Mouse (Mus musculus): ENCODE measurements around the gene Tnk2. TPM values are rescaled to one million over a fixed set of nuclear protein-coding genes. Genes with fewer than 3 reads are reported as not detected.

Gene Tnk2
- polyA plus RNA-seq, 1 experiment, result 35.0 TPM

DNA sequence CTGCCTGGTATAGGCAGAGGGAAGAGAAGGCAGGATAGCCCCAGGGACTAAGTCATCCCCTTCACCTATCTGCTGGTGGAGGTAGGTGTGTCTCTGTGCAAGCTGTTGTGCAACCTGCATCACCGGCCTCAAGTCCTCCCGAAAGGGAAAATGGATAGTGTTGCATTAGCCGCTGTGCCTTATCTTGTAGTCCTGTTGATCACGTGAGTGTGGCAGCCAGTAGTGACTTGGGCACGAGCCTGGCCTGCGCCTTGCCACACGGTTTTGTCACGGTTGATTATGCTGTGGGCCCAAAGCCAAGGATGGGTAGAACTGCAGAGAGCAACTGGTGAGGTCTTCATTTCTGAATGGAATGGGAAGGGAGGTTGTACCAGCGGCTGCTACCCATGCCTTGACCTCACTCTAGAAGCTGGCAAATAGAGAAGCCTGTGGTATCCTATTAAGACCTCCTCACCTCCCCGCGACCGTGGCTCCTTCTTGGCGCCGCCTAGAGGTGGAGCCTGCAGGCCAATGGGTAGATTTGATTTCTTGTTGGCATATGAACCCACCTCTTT is 1.8 kb downstream of the Tnk2 start:
- H3K36me3 ChIP-seq (ENCODE audit: control insufficient read depth, insufficient read depth), result no peaks in the 10 kb centered on the region
- TF ChIP-seq MYOD1 (IDR thresholded peaks at IDR 0.05; ENCODE audit: control insufficient read depth in 1 of 3, insufficient read length in 2 of 3, low read depth in 2 of 3) (no peak), MAX (IDR thresholded peaks at IDR 0.05; ENCODE audit: low read depth) (no peak), E2F4 (IDR thresholded peaks at IDR 0.05; ENCODE audit: insufficient read depth) (no peak), MYOG (IDR thresholded peaks at IDR 0.05; ENCODE audit: control insufficient read depth in 1 of 3, insufficient read depth in 1 of 3, insufficient read length in 2 of 3, low read depth in 2 of 3) (peak in 1 of 3 experiments; percentile 3), POLR2AphosphoS2 (IDR thresholded peaks at IDR 0.05; ENCODE audit: insufficient read length, low read depth) (peak; percentile 69), POLR2A (IDR thresholded peaks at IDR 0.05; ENCODE audit: insufficient read length, low read depth) (peak; percentile 46), CEBPB (IDR thresholded peaks at IDR 0.05; ENCODE audit: insufficient read depth, poor library complexity, severe bottlenecking) (0 out of 2 replicates have a peak, but pooled peaks have one; percentile 17), REST (IDR thresholded peaks at IDR 0.05; ENCODE audit: insufficient read depth, insufficient read length) (no peak), TCF3 (IDR thresholded peaks at IDR 0.05; ENCODE audit: insufficient read length, low read depth) (no peak), SRF (IDR thresholded peaks at IDR 0.05; ENCODE audit: control insufficient read depth, insufficient read length, low read depth) (no peak), TCF12 (IDR thresholded peaks at IDR 0.05; ENCODE audit: insufficient read depth, poor library complexity, severe bottlenecking) (no peak), USF1 (IDR thresholded peaks at IDR 0.05; ENCODE audit: low read depth) (peak; percentile 82)
- H3K4me2 ChIP-seq (ENCODE audit: low read depth), result peak overlapping the region; percentile 79
- H3ac ChIP-seq (ENCODE audit: control insufficient read depth, insufficient read length), result peak overlapping the region; percentile 86
- H3K4me3 ChIP-seq, result peak overlapping the region; percentile 25
- no peaks in the 10 kb centered on the region for H3K27me3 ChIP-seq (ENCODE audit: control insufficient read depth, insufficient read depth, insufficient read length)
- peaks cover 34% of the 10 kb centered on the region for H3K79me2 ChIP-seq (ENCODE audit: control insufficient read depth, insufficient read depth)

DNA sequence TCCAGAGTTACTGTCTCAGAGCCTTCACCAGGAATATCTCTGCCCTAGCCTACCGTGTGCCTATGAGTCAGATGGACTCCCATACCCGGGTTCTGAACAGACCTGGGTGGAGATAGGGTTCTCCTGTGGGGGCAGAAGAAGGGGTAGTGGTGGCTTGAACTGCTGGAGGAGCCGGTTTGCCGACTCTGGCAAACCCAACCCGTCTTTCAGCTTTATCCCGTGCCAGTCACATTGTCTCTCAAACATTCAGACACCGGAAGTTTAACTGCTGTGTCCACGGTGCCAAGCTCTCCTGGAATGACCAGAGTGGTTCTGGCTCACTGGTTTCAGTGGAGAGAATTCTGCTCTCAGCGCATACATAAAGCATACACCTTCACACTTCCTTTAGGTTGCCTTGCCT is 2.3 kb downstream of the Tnk2 start:
- no peaks in the 10 kb centered on the region for H3K36me3 ChIP-seq (ENCODE audit: control insufficient read depth, insufficient read depth)
- H3K4me2 ChIP-seq (ENCODE audit: low read depth), result peak overlapping the region; percentile 79
- no peak for TF ChIP-seq MYOD1 (IDR thresholded peaks at IDR 0.05; ENCODE audit: control insufficient read depth in 1 of 3, insufficient read length in 2 of 3, low read depth in 2 of 3)
- TF ChIP-seq MYOG (IDR thresholded peaks at IDR 0.05; ENCODE audit: control insufficient read depth in 1 of 3, insufficient read depth in 1 of 3, insufficient read length in 2 of 3, low read depth in 2 of 3), result no peak
- TF ChIP-seq CEBPB (IDR thresholded peaks at IDR 0.05; ENCODE audit: insufficient read depth, poor library complexity, severe bottlenecking), result no peak
- no peak for TF ChIP-seq MAX (IDR thresholded peaks at IDR 0.05; ENCODE audit: low read depth)
- TF ChIP-seq TCF12 (IDR thresholded peaks at IDR 0.05; ENCODE audit: insufficient read depth, poor library complexity, severe bottlenecking), result no peak
- no peak for TF ChIP-seq USF1 (IDR thresholded peaks at IDR 0.05; ENCODE audit: low read depth)
- TF ChIP-seq TCF3 (IDR thresholded peaks at IDR 0.05; ENCODE audit: insufficient read length, low read depth), result no peak
- no peak for TF ChIP-seq POLR2A (IDR thresholded peaks at IDR 0.05; ENCODE audit: insufficient read length, low read depth)
- peaks cover 35% of the 10 kb centered on the region for H3K79me2 ChIP-seq (ENCODE audit: control insufficient read depth, insufficient read depth)
- peak overlapping the region; percentile 25 for H3K4me3 ChIP-seq
- no peak overlapping the region for H3ac ChIP-seq (ENCODE audit: control insufficient read depth, insufficient read length)
- no peaks in the 10 kb centered on the region for H3K27me3 ChIP-seq (ENCODE audit: control insufficient read depth, insufficient read depth, insufficient read length)

DNA sequence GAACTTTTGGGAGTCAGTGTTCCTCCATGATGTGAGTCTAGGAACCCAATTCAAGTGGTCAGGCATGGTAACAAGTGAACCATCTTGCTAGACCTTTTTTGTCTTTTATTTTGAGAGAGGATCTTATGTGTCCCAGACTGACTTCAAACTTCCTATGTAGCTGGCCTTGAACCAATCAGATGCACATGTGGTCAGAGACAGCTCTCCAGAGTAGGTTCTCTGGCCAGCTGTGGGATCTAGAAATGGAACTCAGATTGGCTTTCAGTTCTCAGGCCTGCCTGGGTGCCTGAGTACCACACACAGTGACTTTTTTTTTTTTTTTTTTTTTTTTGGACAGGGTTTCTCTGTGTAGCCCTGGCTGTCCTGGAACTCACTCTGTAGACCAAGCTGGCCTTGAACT is 4.0 kb downstream of the Tnk2 start:
- TF ChIP-seq E2F4 (IDR thresholded peaks at IDR 0.05; ENCODE audit: insufficient read depth), result no peak
- TF ChIP-seq MAX (IDR thresholded peaks at IDR 0.05; ENCODE audit: low read depth), result no peak
- TF ChIP-seq TCF3 (IDR thresholded peaks at IDR 0.05; ENCODE audit: insufficient read length, low read depth), result no peak
- no peak for TF ChIP-seq POLR2A (IDR thresholded peaks at IDR 0.05; ENCODE audit: insufficient read length, low read depth)
- TF ChIP-seq SRF (IDR thresholded peaks at IDR 0.05; ENCODE audit: control insufficient read depth, insufficient read length, low read depth), result no peak
- TF ChIP-seq MYOD1 (IDR thresholded peaks at IDR 0.05; ENCODE audit: control insufficient read depth in 1 of 3, insufficient read length in 2 of 3, low read depth in 2 of 3), result no peak
- no peak for TF ChIP-seq POLR2AphosphoS2 (IDR thresholded peaks at IDR 0.05; ENCODE audit: insufficient read length, low read depth)
- TF ChIP-seq USF1 (IDR thresholded peaks at IDR 0.05; ENCODE audit: low read depth), result no peak
- TF ChIP-seq TCF12 (IDR thresholded peaks at IDR 0.05; ENCODE audit: insufficient read depth, poor library complexity, severe bottlenecking), result no peak
- TF ChIP-seq MYOG (IDR thresholded peaks at IDR 0.05; ENCODE audit: control insufficient read depth in 1 of 3, insufficient read depth in 1 of 3, insufficient read length in 2 of 3, low read depth in 2 of 3), result no peak
- TF ChIP-seq REST (IDR thresholded peaks at IDR 0.05; ENCODE audit: insufficient read depth, insufficient read length), result no peak
- TF ChIP-seq CEBPB (IDR thresholded peaks at IDR 0.05; ENCODE audit: insufficient read depth, poor library complexity, severe bottlenecking), result no peak

DNA sequence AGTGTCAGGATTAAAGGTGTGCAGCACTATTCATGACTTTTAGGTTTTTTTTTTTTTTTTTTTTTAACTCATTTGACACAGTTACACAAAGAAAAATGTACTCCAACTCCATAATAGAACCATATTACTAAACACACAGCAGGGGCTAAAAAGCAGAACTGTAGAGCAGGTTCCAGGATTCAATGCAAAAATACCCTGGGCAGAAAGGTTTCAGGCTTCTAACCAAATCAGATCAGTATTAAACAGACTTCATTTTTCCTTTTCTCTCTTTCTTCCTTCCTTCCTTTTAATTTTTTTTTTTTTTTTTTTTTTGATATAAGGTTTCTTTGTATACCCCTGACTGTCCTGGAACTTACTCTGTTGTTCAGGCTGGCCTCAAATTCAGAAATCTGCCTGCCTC is 6.8 kb downstream of the Tnk2 start:
- Histone ChIP-seq H3K27me3 (ENCODE audit: control insufficient read depth, insufficient read depth, insufficient read length) (no peaks in the 10 kb centered on the region), H3ac (ENCODE audit: control insufficient read depth, insufficient read length) (no peak overlapping the region), H3K4me3 (no peak overlapping the region), H3K36me3 (ENCODE audit: control insufficient read depth, insufficient read depth) (no peaks in the 10 kb centered on the region), H3K79me2 (ENCODE audit: control insufficient read depth, insufficient read depth) (peaks cover 64% of the 10 kb centered on the region), H3K4me2 (ENCODE audit: low read depth) (no peak overlapping the region)
- TF ChIP-seq MYOG (IDR thresholded peaks at IDR 0.05; ENCODE audit: control insufficient read depth in 1 of 3, insufficient read depth in 1 of 3, insufficient read length in 2 of 3, low read depth in 2 of 3) (no peak), TCF12 (IDR thresholded peaks at IDR 0.05; ENCODE audit: insufficient read depth, poor library complexity, severe bottlenecking) (no peak), POLR2AphosphoS2 (IDR thresholded peaks at IDR 0.05; ENCODE audit: insufficient read length, low read depth) (no peak), E2F4 (IDR thresholded peaks at IDR 0.05; ENCODE audit: insufficient read depth) (no peak), MYOD1 (IDR thresholded peaks at IDR 0.05; ENCODE audit: control insufficient read depth in 1 of 3, insufficient read length in 2 of 3, low read depth in 2 of 3) (no peak), MAX (IDR thresholded peaks at IDR 0.05; ENCODE audit: low read depth) (no peak), CEBPB (IDR thresholded peaks at IDR 0.05; ENCODE audit: insufficient read depth, poor library complexity, severe bottlenecking) (no peak), POLR2A (IDR thresholded peaks at IDR 0.05; ENCODE audit: insufficient read length, low read depth) (no peak), SRF (IDR thresholded peaks at IDR 0.05; ENCODE audit: control insufficient read depth, insufficient read length, low read depth) (no peak), REST (IDR thresholded peaks at IDR 0.05; ENCODE audit: insufficient read depth, insufficient read length) (no peak), TCF3 (IDR thresholded peaks at IDR 0.05; ENCODE audit: insufficient read length, low read depth) (no peak), USF1 (IDR thresholded peaks at IDR 0.05; ENCODE audit: low read depth) (no peak)

More for the DNA sequence above, 4.0 kb downstream of the Tnk2 start:
- Histone ChIP-seq H3K4me3 (no peak overlapping the region), H3K4me2 (ENCODE audit: low read depth) (no peak overlapping the region), H3ac (ENCODE audit: control insufficient read depth, insufficient read length) (no peak overlapping the region), H3K36me3 (ENCODE audit: control insufficient read depth, insufficient read depth) (no peaks in the 10 kb centered on the region), H3K27me3 (ENCODE audit: control insufficient read depth, insufficient read depth, insufficient read length) (no peaks in the 10 kb centered on the region), H3K79me2 (ENCODE audit: control insufficient read depth, insufficient read depth) (peaks cover 48% of the 10 kb centered on the region)

Data from myocyte (in vitro differentiated cells).